Mouse (Mus musculus) mouse embryonic stem cell (cell line): ENCODE results near the gene Atp8a1.

Source experiments
- in situ Hi-C, 2 experiments: fragments of 300-500 bp; cut with MboI; formaldehyde crosslinking; loops; 1 replicate in 1 of 2; 3 replicates in 1 of 2; pipeline ENCODE4 v1.14.3; 2019 to 2020; ENCODE audit warnings: low sequenced_read_pairs in 2 of 2, low pct_unique_long_range_greater_than_20kb in 1 of 2, mixed read lengths in 1 of 2; ENCODE audit not compliant: unreplicated experiment in 1 of 2

Atp8a1 gene

GRCm38 (mm10) chr5:67653543-67653942, 193.7 kb downstream of the Atp8a1 start:
- in situ Hi-C loops: no loop called here

GRCm38 (mm10) chr5:67652468-67652867, 194.8 kb downstream of the Atp8a1 start:
- in situ Hi-C loops: no loop called here

GRCm38 (mm10) chr5:67650021-67650420, 197.2 kb downstream of the Atp8a1 start:
- in situ Hi-C loops: no loop called here

- in situ Hi-C loops: no loop called here
These were observed 198.1 kb downstream of the Atp8a1 start for GRCm38 (mm10) chr5:67649156-67649555.

- in situ Hi-C loops: no loop called here
These were observed 199.7 kb downstream of the Atp8a1 start for GRCm38 (mm10) chr5:67647568-67647967.

GRCm38 (mm10) chr5:67646756-67647529, 200.3 kb downstream of the Atp8a1 start:
- in situ Hi-C loops: no loop called here

- in situ Hi-C loops: no loop called here
These were observed 203.5 kb downstream of the Atp8a1 start for GRCm38 (mm10) chr5:67643537-67644255.

GRCm38 (mm10) chr5:67641406-67642120, 205.7 kb downstream of the Atp8a1 start:
- in situ Hi-C loops: no loop called here

GRCm38 (mm10) chr5:67640596-67641312, 206.5 kb downstream of the Atp8a1 start:
- in situ Hi-C loops: no loop called here

GRCm38 (mm10) chr5:67634339-67634738, 212.9 kb downstream of the Atp8a1 start:
- in situ Hi-C loops: no loop called here

GRCm38 (mm10) chr5:67633831-67634268, 213.4 kb downstream of the Atp8a1 start:
- in situ Hi-C loops: no loop called here

GRCm38 (mm10) chr5:67633138-67633782, 214.0 kb downstream of the Atp8a1 start:
- in situ Hi-C loops: no loop called here

- in situ Hi-C loops: no loop called here
These were observed 216.0 kb downstream of the Atp8a1 start for GRCm38 (mm10) chr5:67631261-67631660.

GRCm38 (mm10) chr5:67629861-67630260, 217.4 kb downstream of the Atp8a1 start:
- in situ Hi-C loops: no loop called here

GRCm38 (mm10) chr5:67629440-67629839, 217.8 kb downstream of the Atp8a1 start:
- in situ Hi-C loops: no loop called here

- in situ Hi-C loops: no loop called here
These were observed 218.9 kb downstream of the Atp8a1 start for GRCm38 (mm10) chr5:67628180-67628940.

GRCm38 (mm10) chr5:67621230-67621629, 226.0 kb downstream of the Atp8a1 start:
- in situ Hi-C loops: no loop called here

GRCm38 (mm10) chr5:67609520-67609837, 237.8 kb downstream of the Atp8a1 start:
- in situ Hi-C loops: no loop called here
